Mouse (Mus musculus) cortical plate, adult 2 months (tissue): ENCODE results near the gene St6galnac5.

Experiments used
- CTCF ChIP-seq: fragments of 200-500 bp; IDR thresholded peaks from 2 replicates; pipeline ENCODE4 v1.5.1; 2011; ENCODE audit warnings: mild to moderate bottlenecking, control low read depth, low read length; ENCODE audit not compliant: insufficient read depth; ENCODE audit errors: extremely low read depth
- POLR2A ChIP-seq: fragments of 200-500 bp; IDR thresholded peaks from 2 replicates; pipeline ENCODE4 v1.6.1; 2011; ENCODE audit warnings: mild to moderate bottlenecking, low read length, control low read depth; ENCODE audit not compliant: insufficient read depth; ENCODE audit errors: extremely low read depth

- TF ChIP-seq CTCF = no peak
- TF ChIP-seq POLR2A = no peak
These were observed 114.2 kb downstream of the St6galnac5 start for GRCm38 (mm10) chr3:152867654-152868525.
